Mouse (Mus musculus) T-cell, adult 66 days (primary cell): Measurements from ENCODE around the gene Samd1. TPM values are rescaled to one million over a fixed set of nuclear protein-coding genes. Genes with fewer than 3 reads are reported as not detected.

Source experiments
- total RNA-seq, 2 experiments: library from RNA; stranded (reverse); gene quantifications; 3 replicates in 1 of 2; 4 replicates in 1 of 2; pipeline ENCODE4 v1.2.4; 2023

Gene Samd1
- total RNA-seq, result 10 to 100 TPM; 47.5 to 55.7 TPM

DNA sequence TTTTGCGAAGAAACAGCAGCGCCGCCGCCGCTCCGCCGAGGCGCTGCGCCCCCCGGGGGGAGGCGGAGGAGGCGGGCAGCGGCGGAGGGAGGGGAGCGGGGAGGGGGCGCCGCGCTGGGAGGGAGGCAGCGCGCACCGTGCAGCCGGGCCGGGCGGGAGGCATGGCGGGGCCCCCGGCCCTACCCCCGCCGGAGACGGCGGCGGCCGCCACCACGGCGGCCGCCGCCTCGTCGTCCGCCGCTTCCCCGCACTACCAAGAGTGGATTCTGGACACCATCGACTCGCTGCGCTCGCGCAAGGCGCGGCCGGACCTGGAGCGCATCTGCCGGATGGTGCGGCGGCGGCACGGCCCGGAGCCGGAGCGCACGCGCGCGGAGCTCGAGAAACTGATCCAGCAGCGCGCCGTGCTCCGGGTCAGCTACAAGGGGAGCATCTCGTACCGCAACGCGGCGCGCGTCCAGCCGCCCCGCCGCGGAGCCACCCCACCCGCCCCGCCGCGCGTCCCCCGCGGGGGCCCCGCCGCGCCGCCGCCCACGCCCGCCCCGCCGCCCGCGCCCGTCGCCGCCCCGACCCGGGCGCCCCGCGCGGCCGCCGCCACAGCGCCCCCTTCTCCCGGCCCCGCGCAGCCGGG lies at the start of gene Samd1:
Samd1 (plus strand) TSS at position 162 of the 631 bp plus-strand sequence.

GRCm38 (mm10) chr8:83955106-83955957 lies 42.1 kb upstream of the Samd1 start, which contains the start of the genes Gm10644 and Asf1b:
TSS of gene Gm10644 (minus strand) at chr8:83955205.
TSS of gene Asf1b (plus strand) at chr8:83955507.

GRCm38 (mm10) chr8:83972150-83973120 lies 25.0 kb upstream of the Samd1 start, which contains the start of gene Prkaca:
TSS of gene Prkaca (plus strand) at chr8:83972993.

GRCm38 (mm10) chr8:84001281-84002000 lies 4.0 kb downstream of the Samd1 start, which contains the start of gene 1700067K01Rik:
TSS of gene 1700067K01Rik (plus strand) at chr8:84001502.

GRCm38 (mm10) chr8:84011705-84012498 lies 14.4 kb downstream of the Samd1 start, which contains the start of gene 2210011C24Rik:
TSS of gene 2210011C24Rik (minus strand) at chr8:84012171.

DNA sequence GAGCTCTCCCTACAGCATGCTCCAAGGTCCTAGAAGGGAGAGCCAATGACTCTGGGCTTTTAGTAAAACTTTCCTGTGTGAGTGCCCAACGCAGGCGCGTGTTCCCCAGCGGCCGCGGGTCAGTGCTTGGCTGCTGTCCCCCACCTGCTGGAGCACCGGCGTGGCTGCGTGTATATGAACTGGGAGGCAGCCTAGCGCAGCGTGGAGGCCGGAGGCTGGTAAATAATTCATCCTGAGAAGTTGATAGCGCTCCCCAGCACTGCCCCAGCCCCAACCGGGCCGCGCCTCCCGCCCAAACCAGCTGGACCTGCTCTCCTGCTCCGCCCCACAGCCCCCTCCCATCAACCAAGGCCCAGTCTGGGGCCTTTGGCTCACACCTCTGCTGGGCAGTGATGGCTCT lies 23.6 kb downstream of the Samd1 start, which contains the start of gene Palm3:
Palm3 (plus strand) TSS at position 376 of the 400 bp plus-strand sequence.

DNA sequence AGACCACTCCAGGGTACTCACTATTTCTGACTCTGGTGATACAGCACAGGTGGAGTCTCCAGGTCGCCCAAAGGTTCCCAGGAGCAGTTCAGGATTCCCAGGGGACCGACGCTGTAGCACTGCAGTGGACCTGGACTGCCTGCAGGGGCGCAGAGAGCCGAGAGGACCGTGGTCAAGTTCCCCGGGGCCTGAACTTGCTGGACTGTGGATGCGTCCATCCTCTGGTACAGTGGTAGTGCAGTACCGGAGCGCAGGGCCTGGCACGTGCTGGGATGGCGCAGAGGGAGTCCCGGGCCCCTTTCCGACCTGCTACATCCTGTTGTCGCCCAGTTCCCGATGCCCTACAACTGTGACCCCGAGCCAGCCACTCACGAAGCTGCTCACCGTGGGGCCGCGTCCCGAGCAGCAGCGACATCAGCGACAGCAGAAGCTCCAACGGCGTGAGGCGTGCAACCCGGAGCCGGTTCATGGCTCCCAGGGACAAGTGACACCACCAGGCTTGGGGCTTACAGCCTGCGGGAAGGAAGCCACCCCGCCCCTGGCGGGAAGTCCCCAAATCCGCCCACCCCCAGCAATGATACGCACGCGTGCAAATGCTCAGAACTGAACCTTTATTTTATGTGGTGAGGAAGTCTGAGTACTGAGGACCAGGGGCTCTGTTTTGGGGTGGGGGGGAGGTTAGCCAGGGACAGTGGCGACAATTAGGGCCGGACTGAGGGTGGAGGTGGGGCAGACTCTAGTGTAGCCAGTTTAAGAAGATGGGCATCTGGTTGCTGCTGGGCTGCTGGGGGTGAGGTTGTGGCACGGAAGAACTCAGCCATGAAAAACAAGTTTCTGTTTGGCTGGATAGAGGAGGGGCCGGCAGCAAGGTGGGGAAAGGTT lies 44.8 kb downstream of the Samd1 start, which contains the start of gene Il27ra:
Il27ra (minus strand) TSS at position 524 of the 882 bp plus-strand sequence.

GRCm38 (mm10) chr8:84044900-84045299 lies 47.4 kb downstream of the Samd1 start, which contains the start of gene Rln3:
TSS of gene Rln3 (minus strand) at chr8:84045000.

Other genes with a start within 250 kb of the Samd1 start
- gene Adgrl1, start 97.6 kb upstream of the Samd1 start, total RNA-seq, result 10 to 100 TPM; 68.1 to 74.6 TPM
- 1 to 10 TPM in 1 of 2 experiments, under 1 TPM in 1; 0.98 to 1.2 TPM for gene Gm10644, start 42.5 kb upstream of the Samd1 start, total RNA-seq
- 10 to 100 TPM in 1 of 2 experiments, 1 to 10 TPM in 1; 9.5 to 12.8 TPM for gene Asf1b, start 42.2 kb upstream of the Samd1 start, total RNA-seq
- 10 to 100 TPM; 38.9 to 43.0 TPM for gene Prkaca, start 24.7 kb upstream of the Samd1 start, total RNA-seq
- gene 1700067K01Rik, start 3.8 kb downstream of the Samd1 start, total RNA-seq, result under 1 TPM; 0.87 to 0.89 TPM
- not detected for gene 2210011C24Rik, start 14.5 kb downstream of the Samd1 start, total RNA-seq
- gene Palm3, start 23.8 kb downstream of the Samd1 start, total RNA-seq, result not detected
- gene Il27ra, start 44.9 kb downstream of the Samd1 start, total RNA-seq, result 100 to 1,000 TPM; 284 to 309 TPM
- 1 to 10 TPM; 2.7 to 3.2 TPM for gene Rln3, start 47.3 kb downstream of the Samd1 start, total RNA-seq
- gene Gm10643, start 67.5 kb downstream of the Samd1 start, total RNA-seq, result 1 to 10 TPM; 1.9 to 2.1 TPM
- 10 to 100 TPM; 94.6 to 95.5 TPM for gene Rfx1, start 69.2 kb downstream of the Samd1 start, total RNA-seq
- 10 to 100 TPM; 61.4 to 66.8 TPM for gene Dcaf15, start 107.1 kb downstream of the Samd1 start, total RNA-seq
- 10 to 100 TPM; 12.2 to 24.2 TPM for gene Podnl1, start 128.3 kb downstream of the Samd1 start, total RNA-seq
- 10 to 100 TPM; 34.1 to 37.3 TPM for gene Cc2d1a, start 150.3 kb downstream of the Samd1 start, total RNA-seq
- gene 4930432K21Rik, start 150.4 kb downstream of the Samd1 start, total RNA-seq, result 1 to 10 TPM; 2.0 to 4.1 TPM
- gene Nanos3, start 187.5 kb downstream of the Samd1 start, total RNA-seq, result not detected
- gene Zswim4, start 239.4 kb downstream of the Samd1 start, total RNA-seq, result 10 to 100 TPM; 25.0 to 26.5 TPM